Mouse (Mus musculus): ENCODE data around the gene Vmn1r33.
"Not testable (repeated sequence)": the region's sequence is repeated elsewhere in the genome, so short reads cannot be mapped to it uniquely, and the experiment has no call there.

Vmn1r33 gene

DNA sequence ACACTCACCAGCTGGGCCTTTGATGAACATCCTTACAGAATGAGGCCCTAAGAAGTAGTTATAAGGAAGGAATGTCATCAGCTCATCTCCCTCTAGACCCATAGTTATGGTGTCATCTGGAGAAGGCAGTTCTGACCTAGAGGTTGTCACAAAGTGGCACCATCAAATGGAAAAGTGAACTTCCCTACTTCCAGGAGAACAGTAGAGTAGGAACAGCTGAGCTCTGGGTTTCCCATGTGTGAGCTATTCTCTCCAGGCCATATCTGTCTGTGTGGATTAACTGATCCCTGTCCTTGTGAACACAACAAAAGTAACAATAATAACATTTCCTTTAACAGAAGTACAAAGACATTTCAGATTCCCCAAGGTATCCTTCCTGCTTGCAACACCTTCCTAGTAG, at the start of gene Vmn1r33:
Gene Vmn1r33, minus strand, starts transcription at position 101 of the 400 bp plus-strand sequence.
- DNase-seq, result not testable (repeated sequence)

DNA sequence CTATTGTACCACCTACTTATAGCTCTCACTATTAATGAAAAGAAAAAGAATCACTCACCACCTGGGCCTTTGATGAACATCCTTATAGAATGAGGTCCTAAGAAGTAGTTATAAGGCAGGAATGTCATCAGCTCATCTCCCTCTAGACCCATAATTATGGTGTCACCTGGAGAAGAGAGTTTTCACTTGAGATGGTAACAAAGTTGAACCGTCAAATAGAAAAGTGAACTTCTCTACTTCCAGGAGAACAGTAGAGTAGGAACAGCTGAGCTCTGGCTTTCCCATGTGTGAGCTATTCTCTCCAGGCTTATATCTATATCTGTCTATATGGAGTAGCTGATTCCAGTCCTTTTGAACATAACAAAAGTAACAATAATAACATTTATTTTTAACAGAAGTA, 25.7 kb upstream of the Vmn1r33 start, which contains the start of gene Vmn1r34:
Gene Vmn1r34, minus strand, starts transcription at position 101 of the 400 bp plus-strand sequence.
- no peak for DNase-seq

DNA sequence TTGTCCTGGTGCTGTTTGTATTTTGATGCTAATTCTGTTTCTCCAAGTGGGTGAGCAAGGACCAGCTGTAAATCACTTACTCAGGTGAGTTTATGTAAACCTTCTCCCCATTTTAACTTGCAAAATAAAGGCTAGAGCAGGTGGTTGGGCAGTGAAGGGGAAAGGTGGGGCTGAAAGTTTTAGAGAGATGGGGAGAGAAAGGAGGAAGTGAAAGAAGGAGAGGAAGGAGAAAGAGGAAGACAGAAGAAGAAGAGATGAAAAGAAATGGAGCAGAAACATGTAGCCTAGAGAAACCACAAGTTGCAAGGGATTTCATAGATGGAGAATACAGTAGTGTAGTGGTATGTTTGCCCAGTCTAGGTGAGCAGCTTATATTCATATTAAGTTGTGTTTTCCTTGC, 22.3 kb downstream of the Vmn1r33 start:
- no peak for DNase-seq
